17 mouse cellular contexts compared by ENCODE assay signal in the genomic region with DNA sequence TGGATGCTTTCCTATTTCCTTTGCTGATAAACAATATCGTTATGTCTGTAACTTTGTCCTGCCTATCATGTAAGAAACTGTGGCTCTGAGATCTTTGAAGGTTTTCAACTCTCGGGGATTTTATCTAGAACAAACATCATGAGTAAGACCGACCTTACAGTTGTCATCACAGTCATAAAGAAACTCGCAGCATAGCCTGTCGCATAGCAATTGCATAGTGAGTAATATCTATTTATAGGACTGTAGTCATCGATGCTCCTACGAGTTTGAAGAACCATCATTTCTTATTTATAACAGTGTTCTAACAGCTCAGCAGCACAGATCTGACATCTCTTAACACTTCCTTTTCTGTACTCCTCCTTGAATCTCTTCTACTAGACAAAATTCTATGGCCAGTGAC.
A peak's percentile ranks its signal among the peaks of the same experiment; 100 is the strongest.
DNase-seq lines count a peak whose midpoint lies in the region; ATAC-seq lines count a peak whose summit lies in the region.
"Had no signal": no experiment of that assay in that cellular context is flagged by ENCODE, and none has a peak within 500 bp of the region (broad histone marks: within the 10 kb centered on the region; RNA-seq: fewer than 3 reads in every experiment).

No protein-coding gene starts in this region.

- peaks cover 5% of the 10 kb centered on the region; the same call in 1 of the 2 replicates for H3K4me1 ChIP-seq in heart, embryonic 13.5 days
- H3K4me1 ChIP-seq in heart, embryonic 10.5 days = no peaks in the 10 kb centered on the region
- H3K4me1 ChIP-seq: embryonic facial prominence, embryonic 12.5 days; liver, embryonic 12.5 days had no signal

- no peak for ATAC-seq in heart, embryonic 13.5 days (ENCODE audit: extremely low read depth, insufficient number of reproducible peaks, low FRiP score, low TSS enrichment)
- ATAC-seq in erythroid progenitor cell, adult 5-6 weeks (replicated peaks; ENCODE audit: low FRiP score, poor library complexity, severe bottlenecking) = no peak
- ATAC-seq: liver, embryonic 12.5 days had no signal

- peak overlapping the region; percentile 38 for H3K4me2 ChIP-seq in heart, embryonic 13.5 days
- H3K4me2 ChIP-seq: embryonic facial prominence, embryonic 12.5 days; liver, embryonic 12.5 days; lung, embryonic 14.5 days had no signal

- no peak overlapping the region for H3K9ac ChIP-seq in heart, embryonic 13.5 days
- H3K9ac ChIP-seq: embryonic facial prominence, embryonic 12.5 days; liver, embryonic 12.5 days; lung, embryonic 14.5 days had no signal

- H3K4me3 ChIP-seq in heart, embryonic 13.5 days = no peak overlapping the region
- no peak overlapping the region for H3K4me3 ChIP-seq in heart, embryonic 10.5 days
- H3K4me3 ChIP-seq: embryonic facial prominence, embryonic 12.5 days; liver, embryonic 12.5 days had no signal

- 21% methylated on average over 7 of the region's 7 CpGs for WGBS in heart, embryonic 13.5 days
- WGBS in heart, embryonic 10.5 days = 46% methylated on average over 7 of the region's 7 CpGs

- no peak overlapping the region for H3K27ac ChIP-seq in heart, embryonic 13.5 days (replicated peaks)
- no peak overlapping the region for H3K27ac ChIP-seq in heart, embryonic 10.5 days
- H3K27ac ChIP-seq: embryonic facial prominence, embryonic 12.5 days; liver, embryonic 12.5 days had no signal

- no peak for DNase-seq in heart, embryonic 10.5 days (ENCODE audit: low spot score)
- DNase-seq in layer of hippocampus, adult 9-11 months = peak; percentile 6
- DNase-seq in layer of hippocampus, postnatal 36 days = no peak
- peak; percentile 69 for DNase-seq in brain, adult 2 months (ENCODE audit: low read depth, low spot score)
- no peak for DNase-seq in cerebellum, postnatal 10 days
- DNase-seq: adrenal gland, adult 8-10 months; cerebellum, adult 8-10 months; gastrocnemius, postnatal 36 days; heart, postnatal 14 days; lung, embryonic 14.5 days; midbrain, embryonic 14.5 days; right cerebral cortex, adult 18-20 months; thymus, adult 2 months had no signal

- H3K36me3 ChIP-seq in heart, embryonic 13.5 days = no peaks in the 10 kb centered on the region
- no peaks in the 10 kb centered on the region for H3K36me3 ChIP-seq in heart, embryonic 10.5 days
- H3K36me3 ChIP-seq: embryonic facial prominence, embryonic 12.5 days; liver, embryonic 12.5 days had no signal

- H3K27me3 ChIP-seq in heart, embryonic 13.5 days (replicated peaks) = no peaks in the 10 kb centered on the region
- no peaks in the 10 kb centered on the region for H3K27me3 ChIP-seq in heart, embryonic 10.5 days (ENCODE audit: insufficient read depth, poor library complexity, severe bottlenecking)
- H3K27me3 ChIP-seq: embryonic facial prominence, embryonic 12.5 days; liver, embryonic 12.5 days had no signal

- H3K9me3 ChIP-seq in heart, embryonic 13.5 days = no peaks in the 10 kb centered on the region
- no peaks in the 10 kb centered on the region for H3K9me3 ChIP-seq in heart, embryonic 10.5 days
- H3K9me3 ChIP-seq: embryonic facial prominence, embryonic 12.5 days; liver, embryonic 12.5 days had no signal

Comparison
In these comparisons a context has a peak if more than half of its experiments do, and no peak if none do; other contexts are left out.
1. DNase-seq: peak in layer of hippocampus, adult 9-11 months (single experiment) and brain, adult 2 months (single experiment); none in heart, embryonic 10.5 days (single experiment), layer of hippocampus, postnatal 36 days (0 of 2) and cerebellum, postnatal 10 days (0 of 2).